Mouse (Mus musculus) left cerebral cortex, postnatal 10 days (tissue): Measurements from ENCODE around the gene Pdzd2. TPM values are rescaled to one million over a fixed set of nuclear protein-coding genes. Genes with fewer than 3 reads are reported as not detected.
A peak's percentile ranks its signal among the peaks of the same experiment; 100 is the strongest.

ENCODE experiments used
- DNase-seq, 2 experiments: peaks; one replicate each; pipeline ENCODE4 v3.0.0; 2021 to 2022; ENCODE audit warnings: low spot score in 2 of 2, mixed read lengths in 1 of 2; ENCODE audit errors: extremely low spot score in 1 of 2
- intact Hi-C: fragments of 180-260 bp; cut with DNase I; formaldehyde crosslinking; loops from one replicate; pipeline ENCODE4 v1.15.1; 2025
- microRNA-seq: library from miRNA; unstranded; fragments of <30 nt; microRNA quantifications from one replicate; pipeline ENCODE4 v1.2.0, GENCODE M21; 2022
- total RNA-seq, 2 experiments: library from RNA; stranded (reverse); gene quantifications; 2 replicates each; pipeline ENCODE4 v1.2.3; 2021

Pdzd2 gene
- total RNA-seq, 2 experiments from 2014 or later, result 106 to 114 TPM

- intact Hi-C loops, result loop anchor here (5.0 kb wide), 1 partner anchor 56 kb away; no protein-coding TSS in a partner anchor
- DNase-seq, result no peak
Measured at GRCm38 (mm10) chr15:12322676-12323402, 416.9 kb downstream of the Pdzd2 start.

DNA sequence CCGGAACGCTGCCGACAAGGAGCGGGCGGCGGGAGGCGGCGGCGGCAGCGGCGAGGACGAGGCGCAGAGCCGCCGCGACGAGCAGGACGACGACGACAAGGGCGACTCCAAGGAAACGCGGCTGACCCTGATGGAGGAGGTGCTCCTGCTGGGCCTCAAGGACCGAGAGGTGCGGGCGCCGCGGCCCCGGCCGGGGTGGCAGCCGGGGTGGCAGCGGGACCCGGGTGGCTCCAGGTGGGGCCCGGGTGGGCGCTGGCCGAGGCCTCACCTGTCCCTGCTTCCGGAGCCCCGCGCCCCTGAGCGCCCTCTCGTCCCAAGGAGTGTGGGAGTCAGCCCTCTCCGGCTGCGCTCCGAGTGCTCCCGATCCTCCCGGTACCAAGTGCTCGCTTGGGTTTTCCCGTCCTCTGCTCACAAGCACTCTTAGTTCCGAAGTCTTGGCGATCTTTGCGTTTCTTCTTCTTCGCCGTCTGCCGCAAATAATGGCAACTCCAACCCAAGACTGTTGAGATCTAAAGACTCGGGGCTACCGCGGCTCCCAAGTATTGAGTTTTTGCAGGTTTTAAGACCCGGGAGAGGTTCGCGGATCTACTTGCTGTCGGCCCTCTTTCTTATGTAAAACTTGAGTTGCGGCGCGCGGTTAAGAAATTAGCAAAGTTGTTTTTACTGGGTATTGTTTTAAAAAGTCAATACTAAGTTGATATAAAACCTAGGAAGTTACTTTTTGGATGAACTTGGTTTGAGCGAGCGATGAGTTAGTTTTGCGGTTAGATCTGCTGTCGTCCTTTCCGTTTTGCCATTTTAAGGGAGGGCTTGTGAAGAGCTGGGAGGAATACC is 417.7 kb downstream of the Pdzd2 start, which contains the start of gene 1810049J17Rik:
TSS of gene 1810049J17Rik (minus strand) at position 112 of the 834 bp plus-strand sequence.
- intact Hi-C loops, result loop anchor here (5.0 kb wide), 1 partner anchor 55 kb away; no protein-coding TSS in a partner anchor
- DNase-seq, result no peak

DNA sequence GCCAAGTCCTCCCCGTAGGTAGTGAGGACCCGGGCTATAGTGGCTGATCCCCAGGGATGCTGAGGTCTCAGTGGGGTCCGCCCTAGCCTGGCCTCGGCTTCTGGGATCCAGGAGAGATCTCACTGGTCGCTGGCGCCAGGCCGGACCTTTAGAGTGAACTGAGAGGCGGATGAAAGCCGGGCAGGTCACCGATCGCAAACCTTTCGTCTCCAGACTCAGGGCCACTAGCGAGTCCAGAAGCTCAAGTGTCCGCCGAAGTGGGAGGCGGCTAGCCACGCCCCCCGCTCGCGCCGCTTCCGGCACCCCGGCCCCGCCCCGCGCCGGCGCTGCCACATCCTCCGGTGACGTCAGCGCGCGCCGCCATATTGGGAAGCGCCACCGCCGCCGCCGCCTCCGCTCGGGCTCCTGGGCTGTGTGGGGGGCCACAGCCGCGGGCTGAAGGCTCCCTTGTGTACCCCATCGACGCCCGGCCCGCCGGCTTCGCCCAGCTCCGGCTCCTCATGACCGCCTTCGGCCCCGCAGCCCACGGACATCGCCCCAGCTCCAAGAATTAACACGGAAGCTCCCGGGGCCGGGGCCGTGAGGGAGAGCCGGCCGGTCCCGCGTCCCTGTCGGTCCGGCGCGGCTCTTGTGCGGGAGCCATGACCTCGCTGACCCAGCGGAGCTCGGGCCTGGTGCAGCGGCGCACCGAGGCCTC is 418.5 kb downstream of the Pdzd2 start, which contains the start of gene Golph3:
TSS of gene Golph3 (plus strand) at position 360 of the 697 bp plus-strand sequence.
- DNase-seq, result peak; percentile 90 to 98
- intact Hi-C loops, result loop anchor here (5.0 kb wide), 1 partner anchor 54 kb away; no protein-coding TSS in a partner anchor

GRCm38 (mm10) chr15:12320441-12321090 is 419.2 kb downstream of the Pdzd2 start:
- intact Hi-C loops, result loop anchor here (5.0 kb wide), 1 partner anchor 53 kb away; no protein-coding TSS in a partner anchor
- no peak for DNase-seq

DNA sequence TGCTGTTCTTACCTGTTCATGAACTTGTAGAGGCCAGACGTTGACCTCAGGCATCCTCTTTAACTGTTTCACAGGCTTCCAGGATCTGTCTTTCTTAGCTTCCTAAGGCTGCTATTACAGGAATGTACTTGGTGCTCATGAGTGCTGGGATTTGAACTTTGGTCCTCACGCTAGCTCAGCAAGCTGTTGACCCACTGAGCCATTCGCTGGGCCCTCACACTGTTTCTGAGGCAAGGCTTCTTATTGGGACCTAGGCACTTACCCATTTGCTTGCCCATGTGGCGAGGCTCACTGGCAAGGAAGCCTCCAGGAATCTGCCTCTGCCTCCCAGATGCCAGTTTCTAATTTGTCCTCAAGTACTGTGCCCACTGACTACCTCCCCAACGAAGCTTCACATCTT is 419.8 kb downstream of the Pdzd2 start:
- DNase-seq, result no peak
- intact Hi-C loops, result loop anchor here (5.0 kb wide), 1 partner anchor 53 kb away; no protein-coding TSS in a partner anchor

DNA sequence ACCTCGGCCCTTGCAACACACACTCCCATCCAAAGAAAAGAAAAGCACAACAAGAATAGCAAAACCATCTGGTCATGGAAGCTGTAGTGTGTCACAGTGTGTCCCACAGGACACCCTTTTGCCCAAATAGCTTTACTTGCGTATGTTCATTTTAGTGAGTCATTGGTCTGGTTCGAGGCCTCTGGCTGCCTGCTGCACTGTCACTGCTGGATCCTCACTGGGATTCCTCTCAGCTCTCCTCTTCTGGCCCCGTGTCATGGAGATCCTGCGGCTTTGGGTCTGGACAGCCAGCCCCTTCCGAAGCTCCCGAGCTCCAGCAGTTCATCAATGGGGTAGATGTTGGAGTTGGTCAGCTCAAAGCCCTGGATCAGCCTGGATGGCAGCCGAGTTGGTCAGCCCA is 421.3 kb downstream of the Pdzd2 start:
- no peak for DNase-seq
- intact Hi-C loops, result no loop called here

GRCm38 (mm10) chr15:12317290-12317689 is 422.4 kb downstream of the Pdzd2 start:
- no peak for DNase-seq
- intact Hi-C loops, result no loop called here

- DNase-seq, result no peak
- intact Hi-C loops, result no loop called here
Measured at GRCm38 (mm10) chr15:12315996-12316395, 423.7 kb downstream of the Pdzd2 start.

GRCm38 (mm10) chr15:12314584-12314983 is 425.1 kb downstream of the Pdzd2 start:
- intact Hi-C loops, result no loop called here
- no peak for DNase-seq

DNA sequence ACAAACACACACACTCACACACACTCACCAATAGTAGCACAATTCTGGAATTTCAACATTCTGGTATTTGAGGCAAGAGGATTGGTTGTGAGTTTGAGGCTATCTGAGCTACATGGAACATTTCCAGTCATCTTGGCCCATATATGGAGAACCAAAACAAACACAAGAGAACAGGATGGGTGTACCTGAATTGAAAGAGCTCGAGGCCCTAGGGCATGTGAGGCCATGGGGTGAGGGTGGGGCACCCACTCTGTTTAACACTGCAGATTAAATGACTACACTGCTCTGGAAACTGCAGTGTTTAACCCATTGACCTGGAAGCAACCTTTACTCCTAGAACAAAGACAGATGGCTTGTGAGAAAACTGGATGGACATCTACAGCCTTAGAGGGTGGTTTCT is 426.5 kb downstream of the Pdzd2 start:
- no peak for DNase-seq
- intact Hi-C loops, result no loop called here

DNA sequence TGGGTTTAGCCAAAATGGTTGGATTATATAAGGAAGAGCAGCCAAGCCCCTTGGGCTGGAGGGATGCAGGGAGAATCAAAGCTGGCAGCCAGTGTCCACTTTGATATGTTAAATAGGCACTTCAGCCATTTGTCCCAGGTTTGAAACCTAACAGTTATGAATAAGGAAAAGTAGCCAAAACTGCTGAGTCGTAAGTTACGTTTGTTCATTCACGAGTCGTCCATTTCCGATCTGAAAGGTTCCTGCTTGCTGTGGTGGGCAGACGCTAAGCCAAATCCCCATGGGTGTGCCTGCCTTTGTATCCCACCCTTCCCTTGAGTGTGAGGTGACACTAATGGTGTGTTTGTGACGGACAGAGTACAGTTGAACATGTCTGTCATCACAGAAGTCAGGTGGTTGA is 428.3 kb downstream of the Pdzd2 start:
- DNase-seq, result no peak
- intact Hi-C loops, result no loop called here

DNA sequence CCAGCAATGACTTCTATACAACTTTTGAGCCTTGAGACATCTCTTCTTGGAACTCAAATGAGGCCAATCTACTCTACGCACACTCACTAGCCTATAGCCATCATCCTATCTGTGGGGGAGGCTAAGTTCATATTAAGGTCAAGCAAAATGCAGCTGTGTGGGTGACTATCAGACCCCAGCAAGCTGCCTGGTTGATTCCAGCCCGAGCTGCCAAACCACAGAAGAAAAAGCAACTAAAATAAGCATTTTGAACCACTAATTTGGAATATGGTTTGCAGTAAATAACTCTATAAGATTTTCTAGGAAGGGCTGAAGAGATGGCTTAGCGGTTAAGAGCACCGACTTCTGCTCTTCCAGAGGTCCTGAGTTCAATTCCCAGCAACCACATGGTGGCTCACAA is 429.0 kb downstream of the Pdzd2 start:
- no peak for DNase-seq
- intact Hi-C loops, result no loop called here

Small RNAs within 50 kb of the gene (microRNA-seq; reads per million reads assigned to microRNA genes)
- not detected for gene Gm24135
- not detected for gene Gm24302

Other genes with a start within 250 kb of the Pdzd2 start
- 10 to 100 TPM; 23.0 TPM for gene 6030458C11Rik, start 84.7 kb upstream of the Pdzd2 start, total RNA-seq
- 10 to 100 TPM; 90.3 to 92.2 TPM for gene Drosha, start 84.9 kb upstream of the Pdzd2 start, total RNA-seq